Mouse (Mus musculus) ES-E14 (cell line): ENCODE measurements at regions not wholly inside any gene's neighbourhood (a gene's known extent, or its start where the extent isn't known, plus 50 kb on each side); places are given as distances from the start of the nearest gene placed in this dataset.

Experiments
- CHD2 ChIP-seq: IDR thresholded peaks from 2 replicates; pipeline ENCODE4 v1.6.1; 2014; ENCODE audit warnings: mild to moderate bottlenecking, low read depth, low read length, inconsistent platforms
- HCFC1 ChIP-seq: IDR thresholded peaks from 2 replicates; pipeline ENCODE4 v1.6.1; 2012; ENCODE audit warnings: low read length, inconsistent platforms, borderline replicate concordance; ENCODE audit not compliant: insufficient read depth
- MAFK ChIP-seq: IDR thresholded peaks from 2 replicates; pipeline ENCODE4 v1.6.1; 2014; ENCODE audit warnings: mild to moderate bottlenecking, low read depth, low read length, inconsistent platforms; ENCODE audit not compliant: insufficient read depth
- ZC3H11A ChIP-seq: IDR thresholded peaks from 2 replicates; pipeline ENCODE4 v1.6.1; 2012; ENCODE audit warnings: low read depth, mild to moderate bottlenecking, inconsistent platforms, low read length, borderline replicate concordance
- ZNF384 ChIP-seq: IDR thresholded peaks from 2 replicates; pipeline ENCODE4 v1.6.1; 2012; ENCODE audit warnings: low read depth, low read length, inconsistent platforms

DNA sequence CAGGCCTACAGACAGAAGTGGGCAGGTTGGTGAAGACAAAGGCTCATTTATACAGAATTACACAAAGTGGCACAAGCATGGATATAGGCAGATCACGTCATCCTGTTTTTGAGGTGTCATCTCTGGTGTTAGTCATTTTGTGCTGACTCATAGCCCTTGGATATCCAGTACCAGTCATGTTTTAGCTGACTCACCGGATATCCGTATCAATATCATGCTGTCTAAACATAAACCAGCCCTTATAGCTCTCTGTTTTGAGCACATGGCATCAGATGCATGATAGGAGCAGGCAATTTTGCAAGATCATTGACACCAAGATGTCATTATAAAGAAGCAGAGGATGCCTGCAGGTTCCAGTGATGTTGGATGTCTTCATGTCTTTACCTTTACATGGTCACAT, 97.5 kb upstream of the Mki67 start:
- TF ChIP-seq HCFC1 (no peak), MAFK (peak; percentile 30; the same call in 1 of the 2 replicates), ZC3H11A (no peak), ZNF384 (no peak), CHD2 (no peak)
